Mouse (Mus musculus) thymus, adult 2 months (tissue): ENCODE data around the gene Tsen15.
"Not testable (repeated sequence)": the region's sequence is repeated elsewhere in the genome, so short reads cannot be mapped to it uniquely, and the experiment has no call there.

Experiments used
- CTCF ChIP-seq: fragments of 200-500 bp; IDR thresholded peaks from 2 replicates; pipeline ENCODE4 v1.5.1; 2012; ENCODE audit warnings: mild to moderate bottlenecking, control low read depth, low read length, moderate library complexity, borderline replicate concordance; ENCODE audit not compliant: control insufficient read depth, poor library complexity, insufficient read depth; ENCODE audit errors: extremely low read depth
- POLR2A ChIP-seq: fragments of 200-500 bp; IDR thresholded peaks from 2 replicates; pipeline ENCODE4 v1.6.1; 2012; ENCODE audit warnings: mild to moderate bottlenecking, low read length, control low read depth, moderate library complexity; ENCODE audit not compliant: control insufficient read depth, poor library complexity, insufficient read depth; ENCODE audit errors: extremely low read depth

DNA sequence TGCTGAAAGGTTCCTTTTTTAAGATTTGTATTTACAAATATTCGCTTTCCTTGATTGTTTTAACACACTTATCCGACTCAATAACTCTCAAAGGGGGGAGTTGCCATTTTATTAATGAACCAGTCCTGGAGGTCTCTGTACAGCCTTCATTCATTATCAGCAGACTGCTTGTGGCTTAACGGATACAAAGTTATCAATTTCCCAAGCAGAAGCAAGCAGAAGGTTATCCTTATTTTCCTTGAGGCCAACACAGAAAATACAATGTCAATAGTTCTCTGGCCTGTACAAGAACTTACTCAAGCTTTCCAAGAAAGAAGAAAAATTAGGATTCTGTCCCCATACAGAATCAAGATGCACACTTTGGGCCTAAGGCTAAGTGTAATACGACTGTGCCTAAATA is 795 bp downstream of the Tsen15 start:
- TF ChIP-seq CTCF, POLR2A: not testable (repeated sequence)
